Mouse (Mus musculus): ENCODE measurements around the gene Zfhx2. TPM values are rescaled to one million over a fixed set of nuclear protein-coding genes. Genes with fewer than 3 reads are reported as not detected.

The Zfhx2 gene
- total and polyA plus RNA-seq, 3 experiments: 0.07 to 0.59 (median 0.30) TPM

DNA sequence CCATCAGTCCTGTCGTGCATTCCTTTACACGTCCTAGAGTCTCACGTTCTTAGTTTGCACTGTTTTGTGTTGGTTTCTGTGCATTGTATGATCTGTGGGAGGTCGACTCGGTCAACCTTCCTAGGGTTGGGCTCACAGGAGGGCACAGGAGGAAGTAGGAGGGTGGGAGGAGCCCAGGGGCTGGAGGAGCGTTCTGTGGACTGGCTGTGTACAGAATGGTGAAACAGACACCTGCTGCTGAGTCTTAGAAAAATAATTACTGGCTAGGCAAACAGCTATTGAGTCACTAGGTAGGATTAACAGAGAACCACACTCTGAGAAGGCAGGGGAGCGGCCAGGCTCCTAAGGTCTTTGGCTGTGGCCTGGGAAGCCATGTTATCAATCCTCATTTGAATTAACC lies 47.2 kb upstream of the Zfhx2 start:
- TF ChIP-seq MAZ (IDR thresholded peaks at IDR 0.05; ENCODE audit: low read depth, low read length) (no peak), JUN (IDR thresholded peaks at IDR 0.05; ENCODE audit: insufficient read depth, low read depth, low read length) (no peak), JUND (conservative IDR thresholded peaks at IDR 0.05; ENCODE audit: low read depth, low read length) (no peak), ZC3H11A (IDR thresholded peaks at IDR 0.05; ENCODE audit: low read depth, low read length) (no peak), EP300 (IDR thresholded peaks at IDR 0.05; ENCODE audit: low read length) (no peak), IRF4 (IDR thresholded peaks at IDR 0.05; ENCODE audit: low read depth, low read length) (no peak), HCFC1 (IDR thresholded peaks at IDR 0.05; ENCODE audit: low read depth, low read length) (no peak), UBTF (IDR thresholded peaks at IDR 0.05; ENCODE audit: low read depth, low read length) (no peak), TCF12 (IDR thresholded peaks at IDR 0.05; ENCODE audit: low read depth, low read length) (no peak), GABPA (IDR thresholded peaks at IDR 0.05; ENCODE audit: insufficient replicate concordance, low read depth, low read length) (no peak), MAX (IDR thresholded peaks at IDR 0.05; ENCODE audit: low read length) (no peak), MYC (IDR thresholded peaks at IDR 0.05; ENCODE audit: low read depth, low read length) (no peak), ZMIZ1 (IDR thresholded peaks at IDR 0.05; ENCODE audit: low read depth, low read length) (no peak), SIN3A (IDR thresholded peaks at IDR 0.05; ENCODE audit: low read length) (no peak), NELFE (IDR thresholded peaks at IDR 0.05; ENCODE audit: low read depth, low read length) (no peak), ZKSCAN1 (IDR thresholded peaks at IDR 0.05; ENCODE audit: borderline replicate concordance, low read depth, low read length) (no peak)
- H3K79me2 ChIP-seq (replicated peaks; ENCODE audit: control insufficient read depth, extremely low read depth, insufficient read depth, poor library complexity, severe bottlenecking): no peaks in the 10 kb centered on the region
- in situ Hi-C loops (cut with MboI; ENCODE audit: low pct_ligation_motif_present, low pct_unique_long_range_greater_than_20kb, low sequenced_read_pairs): no loop called here
- H3K36me3 ChIP-seq (replicated peaks in 1 of 2; ENCODE audit: control insufficient read depth in 1 of 2, insufficient read depth in 1 of 2, low read length in 1 of 2): no peaks in the 10 kb centered on the region
- no peak overlapping the region for H3K4me3 ChIP-seq (replicated peaks in 1 of 3; ENCODE audit: low read depth in 2 of 3, low read length in 2 of 3, poor library complexity in 1 of 3)
- H3K4me1 ChIP-seq (ENCODE audit: control insufficient read depth in 1 of 2, insufficient read depth in 2 of 2): peaks cover 6 to 17% of the 10 kb centered on the region in 2 experiments
- no peak overlapping the region for H3K4me2 ChIP-seq (ENCODE audit: insufficient read depth, low read depth, poor library complexity, severe bottlenecking)
- H3K27ac ChIP-seq (ENCODE audit: insufficient read depth, low read depth): no peak overlapping the region
- H3K27me3 ChIP-seq (replicated peaks): no peaks in the 10 kb centered on the region
- no peak overlapping the region for H3K9ac ChIP-seq (ENCODE audit: insufficient read depth, low read depth)
- no peaks in the 10 kb centered on the region for H3K9me3 ChIP-seq (replicated peaks; ENCODE audit: low read length)
- no peak for DNase-seq (ENCODE audit: extremely low read depth)
- dilution Hi-C loops (cut with MboI; ENCODE audit: extremely low pct_ligation_motif_present, extremely low pct_unique_long_range_greater_than_20kb, low sequenced_read_pairs): no loop called here

DNA sequence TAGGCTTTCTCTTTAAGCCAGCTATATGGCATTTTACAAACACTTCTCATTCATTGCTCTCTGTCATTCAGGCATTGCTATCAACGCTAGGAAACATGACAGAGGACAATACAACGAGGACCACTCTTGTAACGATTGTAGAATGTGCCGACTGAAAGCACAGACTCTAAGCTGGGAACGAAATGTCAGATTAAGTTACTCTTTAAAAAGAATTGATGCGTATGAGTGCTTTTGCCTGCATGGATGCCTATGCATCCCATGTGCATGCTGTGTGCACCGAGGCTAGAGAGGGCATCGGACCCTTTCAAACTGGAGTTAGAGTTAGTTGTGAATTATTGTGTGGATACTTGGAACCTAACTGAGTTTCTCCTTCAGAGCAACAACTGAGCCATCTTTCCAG lies 43.6 kb upstream of the Zfhx2 start:
- Histone ChIP-seq H3K9me3 (replicated peaks; ENCODE audit: low read length) (no peaks in the 10 kb centered on the region), H3K27ac (ENCODE audit: insufficient read depth, low read depth) (no peak overlapping the region), H3K36me3 (replicated peaks in 1 of 2; ENCODE audit: control insufficient read depth in 1 of 2, insufficient read depth in 1 of 2, low read length in 1 of 2) (no peaks in the 10 kb centered on the region), H3K4me3 (replicated peaks in 1 of 3; ENCODE audit: low read depth in 2 of 3, low read length in 2 of 3, poor library complexity in 1 of 3) (no peak overlapping the region), H3K27me3 (replicated peaks) (no peaks in the 10 kb centered on the region), H3K4me2 (ENCODE audit: insufficient read depth, low read depth, poor library complexity, severe bottlenecking) (no peak overlapping the region), H3K4me1 (ENCODE audit: control insufficient read depth in 1 of 2, insufficient read depth in 2 of 2) (peaks cover 6 to 17% of the 10 kb centered on the region in 2 experiments), H3K9ac (ENCODE audit: insufficient read depth, low read depth) (no peak overlapping the region), H3K79me2 (replicated peaks; ENCODE audit: control insufficient read depth, extremely low read depth, insufficient read depth, poor library complexity, severe bottlenecking) (no peaks in the 10 kb centered on the region)
- in situ Hi-C loops (cut with MboI; ENCODE audit: low pct_ligation_motif_present, low pct_unique_long_range_greater_than_20kb, low sequenced_read_pairs): no loop called here
- TF ChIP-seq ELF1 (IDR thresholded peaks at IDR 0.05; ENCODE audit: low read depth, low read length) (no peak), RAD21 (IDR thresholded peaks at IDR 0.05; ENCODE audit: low read depth, low read length) (no peak), MXI1 (IDR thresholded peaks at IDR 0.05; ENCODE audit: low read depth, low read length) (no peak), POLR2A (IDR thresholded peaks at IDR 0.05; ENCODE audit: low read depth, low read length) (no peak)
- no peak for DNase-seq (ENCODE audit: extremely low read depth)
- dilution Hi-C loops (cut with MboI; ENCODE audit: extremely low pct_ligation_motif_present, extremely low pct_unique_long_range_greater_than_20kb, low sequenced_read_pairs): no loop called here
